Mouse (Mus musculus) neural tube, embryonic 12.5 days (tissue): ENCODE measurements at regions not wholly inside any gene's neighbourhood (a gene's known extent, or its start where the extent isn't known, plus 50 kb on each side); places are given as distances from the start of the nearest gene placed in this dataset.

Source experiments
- ATAC-seq: fragments of 200-750 bp; cut with Nextera tagmentation; 2 replicates; pipeline ENCODE4 v1.8.0; 2017; ENCODE audit warnings: low read depth, mild to moderate bottlenecking, moderate TSS enrichment, moderate library complexity; ENCODE audit not compliant: low FRiP score
- H3K27ac ChIP-seq: fragments of 300-500 bp; sonication (generic); 2 replicates; pipeline ENCODE4 v1.5.1; 2016
- H3K27me3 ChIP-seq: fragments of 300-500 bp; sonication (generic); replicated peaks from 2 replicates; pipeline ENCODE4 v1.6.1; 2016; ENCODE audit warnings: mild to moderate bottlenecking
- H3K36me3 ChIP-seq: fragments of 300-500 bp; sonication (generic); 2 replicates; pipeline ENCODE4 v1.6.1; 2016; ENCODE audit warnings: mild to moderate bottlenecking
- H3K4me1 ChIP-seq: fragments of 300-500 bp; sonication (generic); 2 replicates; pipeline ENCODE4 v1.6.1; 2016
- H3K4me2 ChIP-seq: fragments of 300-500 bp; sonication (generic); replicated peaks from 2 replicates; pipeline ENCODE4 v1.6.1; 2016; ENCODE audit warnings: mild to moderate bottlenecking
- H3K4me3 ChIP-seq: fragments of 300-500 bp; sonication (generic); 2 replicates; pipeline ENCODE4 v1.5.1; 2016
- H3K9ac ChIP-seq: fragments of 300-500 bp; sonication (generic); 2 replicates; pipeline ENCODE4 v1.6.1; 2016; ENCODE audit warnings: mild to moderate bottlenecking
- H3K9me3 ChIP-seq: fragments of 300-500 bp; sonication (generic); 2 replicates; pipeline ENCODE4 v1.6.1; 2016; ENCODE audit warnings: mild to moderate bottlenecking
- WGBS: fragments of 180-500 bp; shearing (Covaris S2); methylation state at CpG from one replicate; pipeline ENCODE4 v1.1.7; 2016; 5-methylcytosine and 5-hydroxymethylcytosine counted together

DNA sequence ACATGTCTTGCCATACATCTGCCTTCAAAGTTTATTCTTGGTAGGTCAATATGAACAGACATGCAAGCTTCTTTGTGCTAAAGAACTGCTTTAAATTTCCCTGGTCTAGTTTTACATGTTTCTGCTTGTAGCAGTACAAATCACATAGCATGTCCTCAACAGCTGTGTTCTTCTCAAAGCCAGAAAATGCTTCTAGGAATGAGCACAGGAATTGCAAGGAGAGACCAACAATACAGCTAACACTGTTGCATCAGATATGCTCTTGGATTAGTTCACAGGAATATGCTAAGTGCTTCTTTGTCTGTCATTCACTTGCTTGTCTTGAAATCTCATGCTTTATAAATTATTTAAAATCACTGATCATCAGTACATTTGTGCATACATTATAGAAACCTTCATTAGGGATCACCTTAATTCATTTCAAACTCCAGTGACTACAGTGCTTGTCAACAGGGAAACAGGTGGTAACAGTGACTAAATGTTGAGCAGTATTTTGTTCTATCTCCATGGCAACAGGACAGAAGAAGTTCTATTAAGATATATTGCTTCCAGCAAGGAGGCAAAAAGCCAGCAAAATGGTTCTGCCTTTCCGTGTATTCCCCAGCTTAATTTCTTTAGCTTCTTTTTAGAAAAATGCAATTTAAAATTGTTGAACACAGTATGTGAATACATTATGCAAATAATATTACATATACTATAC lies 77.1 kb upstream of the Ndn start:
- H3K27ac ChIP-seq = no peak overlapping the region
- no peaks in the 10 kb centered on the region for H3K4me1 ChIP-seq
- no peaks in the 10 kb centered on the region for H3K9me3 ChIP-seq
- 53% methylated on average over 1 of the region's 1 CpGs for WGBS
- no peaks in the 10 kb centered on the region for H3K27me3 ChIP-seq
- ATAC-seq = no peak
- H3K4me3 ChIP-seq = no peak overlapping the region
- H3K36me3 ChIP-seq = no peaks in the 10 kb centered on the region
- no peak overlapping the region for H3K9ac ChIP-seq
- no peak overlapping the region for H3K4me2 ChIP-seq

DNA sequence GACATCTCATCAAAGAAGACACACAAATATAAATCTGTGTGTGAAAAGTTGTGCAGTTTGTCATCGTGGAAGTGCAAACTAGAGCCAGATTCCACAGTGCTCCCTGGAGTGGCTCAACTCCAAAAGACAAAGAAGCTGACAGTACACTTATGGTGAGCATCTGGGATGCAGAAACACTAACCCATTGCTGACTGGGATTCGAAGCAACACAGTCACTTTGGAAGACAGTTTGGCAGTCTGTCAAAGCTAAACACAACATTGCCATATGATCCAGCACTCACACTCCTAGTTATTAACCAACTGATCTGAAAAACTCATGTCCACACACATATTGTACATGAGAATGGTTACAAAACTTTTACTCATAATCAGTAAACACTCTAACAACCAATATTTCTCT lies 70.2 kb upstream of the Ndn start:
- no peak overlapping the region for H3K27ac ChIP-seq
- no peak overlapping the region for H3K4me2 ChIP-seq
- no peaks in the 10 kb centered on the region for H3K36me3 ChIP-seq
- no peak for ATAC-seq
- H3K9ac ChIP-seq = no peak overlapping the region
- no peaks in the 10 kb centered on the region for H3K9me3 ChIP-seq
- no peak overlapping the region for H3K4me3 ChIP-seq
- WGBS = 54% methylated on average over 2 of the region's 2 CpGs
- H3K27me3 ChIP-seq = no peaks in the 10 kb centered on the region
- H3K4me1 ChIP-seq = no peaks in the 10 kb centered on the region; the same call in 1 of the 2 replicates

DNA sequence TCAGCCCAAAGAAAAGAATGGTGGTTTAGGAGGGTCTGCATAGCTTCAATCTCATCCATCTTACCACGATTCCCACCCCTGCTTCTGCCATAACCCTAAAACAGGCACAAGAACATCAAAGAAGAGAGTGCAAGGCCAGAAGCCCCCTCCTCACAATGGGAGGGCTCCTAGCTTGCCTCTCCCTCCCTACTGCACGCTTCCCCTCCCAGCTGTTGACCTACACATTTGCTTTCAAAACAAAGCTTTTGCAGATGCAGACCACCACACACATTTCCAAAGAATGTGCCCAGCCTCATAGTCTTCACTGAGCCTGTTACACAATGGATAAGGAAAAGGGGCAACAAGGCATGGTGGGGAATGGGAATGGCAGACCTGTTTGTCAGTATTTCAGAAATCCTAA lies 67.9 kb upstream of the Ndn start:
- H3K27ac ChIP-seq = no peak overlapping the region
- H3K4me3 ChIP-seq = no peak overlapping the region
- no peaks in the 10 kb centered on the region for H3K9me3 ChIP-seq
- no peak for ATAC-seq
- H3K9ac ChIP-seq = no peak overlapping the region
- no peaks in the 10 kb centered on the region for H3K27me3 ChIP-seq
- no peaks in the 10 kb centered on the region; the same call in 1 of the 2 replicates for H3K4me1 ChIP-seq
- no peaks in the 10 kb centered on the region for H3K36me3 ChIP-seq
- 35% methylated on average over 2 of the region's 2 CpGs for WGBS
- H3K4me2 ChIP-seq = no peak overlapping the region

DNA sequence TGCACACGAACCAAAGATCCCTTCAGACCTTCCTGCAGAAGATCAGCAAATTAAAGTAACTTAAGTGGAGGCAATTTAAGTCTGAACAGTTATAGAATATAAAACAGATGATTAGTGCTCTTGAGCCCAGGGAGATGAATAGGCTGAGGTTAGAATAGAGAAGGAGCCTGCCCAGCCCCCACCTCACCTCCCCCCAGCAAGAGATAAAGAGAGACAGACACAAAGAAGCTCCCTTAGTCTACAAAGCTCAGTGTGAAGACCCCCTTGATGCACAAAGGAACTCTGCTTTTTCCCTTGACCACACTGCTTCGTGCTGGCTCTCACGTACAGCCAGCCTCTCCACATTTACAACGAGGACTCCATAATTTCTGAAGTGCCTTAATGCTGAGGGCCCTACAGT lies 67.3 kb upstream of the Ndn start:
- H3K4me2 ChIP-seq = no peak overlapping the region
- no peaks in the 10 kb centered on the region for H3K36me3 ChIP-seq
- H3K9me3 ChIP-seq = no peaks in the 10 kb centered on the region
- H3K27ac ChIP-seq = no peak overlapping the region
- H3K4me3 ChIP-seq = no peak overlapping the region
- ATAC-seq = no peak
- no peak overlapping the region for H3K9ac ChIP-seq
- no peaks in the 10 kb centered on the region for H3K27me3 ChIP-seq
- WGBS = 48% methylated on average over 4 of the region's 4 CpGs
- no peaks in the 10 kb centered on the region; the same call in 1 of the 2 replicates for H3K4me1 ChIP-seq
